Mouse (Mus musculus) lung, postnatal 0 days (tissue): ENCODE measurements around the gene Reps1. TPM values are rescaled to one million over a fixed set of nuclear protein-coding genes. Genes with fewer than 3 reads are reported as not detected.

Experiments
- ATAC-seq: fragments of 200-750 bp; cut with Nextera tagmentation; 2 replicates; pipeline ENCODE4 v1.8.0; 2017; ENCODE audit warnings: moderate library complexity
- DNase-seq: peaks from one replicate; pipeline ENCODE4 v3.0.0-alpha.2; 2016; ENCODE audit warnings: low spot score
- H3K27ac ChIP-seq: fragments of 300-500 bp; sonication (generic); 2 replicates; pipeline ENCODE4 v1.5.1; 2014; ENCODE audit warnings: antibody characterized with exemption, mild to moderate bottlenecking, low read length, mixed read lengths
- H3K27me3 ChIP-seq: fragments of 300-500 bp; sonication (generic); replicated peaks from 2 replicates; pipeline ENCODE4 v1.6.1; 2014; ENCODE audit warnings: low read length, mixed read lengths; ENCODE audit not compliant: insufficient read depth
- H3K36me3 ChIP-seq: fragments of 300-500 bp; sonication (generic); 2 replicates; pipeline ENCODE4 v1.6.1; 2014; ENCODE audit warnings: low read length, mixed read lengths; ENCODE audit not compliant: insufficient read depth
- H3K4me1 ChIP-seq: fragments of 300-500 bp; sonication (generic); 2 replicates; pipeline ENCODE4 v1.6.1; 2014; ENCODE audit warnings: antibody characterized with exemption, low read depth, low read length, mixed read lengths; ENCODE audit not compliant: insufficient read depth
- H3K4me2 ChIP-seq: fragments of 300-500 bp; sonication (generic); replicated peaks from 2 replicates; pipeline ENCODE4 v1.6.1; 2014; ENCODE audit warnings: low read depth, mild to moderate bottlenecking, low read length, moderate library complexity, mixed read lengths
- H3K4me3 ChIP-seq: fragments of 300-500 bp; sonication (generic); 2 replicates; pipeline ENCODE4 v1.5.1; 2014; ENCODE audit warnings: low read depth, low read length
- H3K9ac ChIP-seq: fragments of 300-500 bp; sonication (generic); replicated peaks from 2 replicates; pipeline ENCODE4 v1.6.1; 2014; ENCODE audit warnings: low read depth, mild to moderate bottlenecking
- H3K9me3 ChIP-seq: fragments of 300-500 bp; sonication (generic); 2 replicates; pipeline ENCODE4 v1.6.1; 2016; ENCODE audit warnings: low read length, mixed read lengths
- CTCF ChIP-seq: IDR thresholded peaks from 2 replicates; pipeline ENCODE4 v1.5.1; 2016; ENCODE audit warnings: antibody characterized with exemption, mild to moderate bottlenecking
- EP300 ChIP-seq: IDR thresholded peaks from 2 replicates; pipeline ENCODE4 v1.6.1; 2016; ENCODE audit warnings: antibody characterized with exemption, mild to moderate bottlenecking, control low read depth
- whole genome bisulfite sequencing: fragments of 180-500 bp; shearing (Covaris S2); extraction: QIAGEN DNeasy Blood & Tissue Kit; methylation state at CpG from one replicate; pipeline ENCODE4 v1.1.7; 2014; 5-methylcytosine and 5-hydroxymethylcytosine counted together
- polyA plus RNA-seq: library from polyadenylated mRNA; unstranded; fragments of >200 nt; fragmentation: Nextera tagmentation; extraction: Ambion mirVana; gene quantifications from 2 replicates; pipeline ENCODE4 v1.2.1, GENCODE M21; 2015

Gene Reps1
- polyA plus RNA-seq, 1 experiment from 2014 or later = 10.7 TPM

- no peak overlapping the region for H3K4me3 ChIP-seq
- ATAC-seq (peak; percentile 72), DNase-seq (peak; percentile 34)
- TF ChIP-seq EP300 = peak; percentile 34; the same call in 1 of the 2 replicates
- no peak for TF ChIP-seq CTCF
- no peak overlapping the region for H3K4me2 ChIP-seq
- no peaks in the 10 kb centered on the region for H3K4me1 ChIP-seq
- H3K9ac ChIP-seq = no peak overlapping the region
- no peaks in the 10 kb centered on the region for H3K27me3 ChIP-seq
- no peaks in the 10 kb centered on the region for H3K36me3 ChIP-seq
- WGBS = 23% methylated on average over 5 of the region's 5 CpGs
- no peaks in the 10 kb centered on the region for H3K9me3 ChIP-seq
- H3K27ac ChIP-seq = no peak overlapping the region
These were observed 18.8 kb upstream of the Reps1 start for GRCm38 (mm10) chr10:18036849-18037248.

DNA sequence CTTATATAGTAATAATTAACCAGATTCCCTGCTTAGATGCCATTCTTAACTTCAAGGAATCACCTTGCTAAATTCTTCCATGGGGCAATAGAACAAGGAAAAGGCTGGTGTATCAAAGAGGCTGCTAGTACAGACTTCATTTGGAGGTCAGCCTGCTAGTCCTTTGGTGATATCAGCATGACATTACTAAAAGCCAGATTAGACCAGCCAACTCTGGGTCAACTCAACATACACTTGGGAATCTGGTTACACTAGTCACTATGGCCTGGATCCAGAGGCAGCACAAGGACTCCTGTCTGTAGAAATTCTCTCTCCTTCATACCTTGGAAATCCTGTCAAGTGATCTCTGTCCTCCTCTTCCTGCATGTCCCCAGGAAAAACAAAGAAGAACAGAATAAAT, 9.3 kb upstream of the Reps1 start:
- DNase-seq (no peak), ATAC-seq (no peak)
- Histone ChIP-seq H3K4me3 (no peak overlapping the region), H3K27me3 (no peaks in the 10 kb centered on the region), H3K9ac (no peak overlapping the region), H3K4me2 (no peak overlapping the region), H3K27ac (no peak overlapping the region), H3K4me1 (no peaks in the 10 kb centered on the region), H3K9me3 (no peaks in the 10 kb centered on the region), H3K36me3 (no peaks in the 10 kb centered on the region)
- TF ChIP-seq CTCF = no peak
- no peak for TF ChIP-seq EP300

- TF ChIP-seq CTCF = no peak
- TF ChIP-seq EP300 = peak; percentile 48; the same call in 1 of the 2 replicates
- H3K36me3 ChIP-seq = no peaks in the 10 kb centered on the region
- H3K4me2 ChIP-seq = no peak overlapping the region
- H3K27ac ChIP-seq = no peak overlapping the region
- DNase-seq (no peak), ATAC-seq (no peak)
- H3K4me3 ChIP-seq = no peak overlapping the region
- WGBS = 52% methylated on average over 10 of the region's 10 CpGs
- no peak overlapping the region for H3K9ac ChIP-seq
- H3K4me1 ChIP-seq = no peaks in the 10 kb centered on the region
- no peaks in the 10 kb centered on the region for H3K9me3 ChIP-seq
- no peaks in the 10 kb centered on the region for H3K27me3 ChIP-seq
These were observed 8.1 kb upstream of the Reps1 start for GRCm38 (mm10) chr10:18047380-18048146.

- H3K4me1 ChIP-seq = peaks cover 17% of the 10 kb centered on the region; the same call in 1 of the 2 replicates
- 2% methylated on average over 43 of the region's 61 CpGs for WGBS
- TF ChIP-seq EP300 (no peak), CTCF (peak; percentile 62)
These were observed 509 bp upstream of the Reps1 start for GRCm38 (mm10) chr10:18055009-18055695.

DNA sequence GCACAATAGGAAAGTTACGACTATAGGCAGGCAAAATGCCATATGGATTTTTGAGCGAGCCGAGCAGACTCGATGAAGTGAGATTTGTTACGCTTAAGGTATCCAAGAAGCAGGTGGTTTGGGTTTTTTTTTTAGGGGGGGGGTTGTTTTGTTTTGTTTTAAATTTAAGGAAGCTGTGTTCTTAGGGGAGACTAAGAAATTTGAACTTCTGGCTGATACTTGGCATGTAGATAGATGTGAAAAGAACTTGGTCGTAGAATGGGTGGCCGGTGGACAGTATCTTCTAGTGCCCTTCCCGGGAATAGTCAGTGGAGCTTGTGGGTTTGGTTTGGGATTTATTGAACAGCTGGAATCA, 707 bp downstream of the Reps1 start:
- no peaks in the 10 kb centered on the region for H3K9me3 ChIP-seq
- H3K27me3 ChIP-seq = no peaks in the 10 kb centered on the region
- peak overlapping the region; percentile 93; the same call in 1 of the 2 replicates for H3K27ac ChIP-seq
- H3K36me3 ChIP-seq = no peaks in the 10 kb centered on the region
- ATAC-seq = no peak
- no peak for DNase-seq
- peak overlapping the region; percentile 96 for H3K4me3 ChIP-seq
- H3K9ac ChIP-seq = peak overlapping the region; percentile 90
- peak overlapping the region; percentile 97 for H3K4me2 ChIP-seq
- WGBS = under 1% methylated on average over 8 of the region's 8 CpGs
- TF ChIP-seq CTCF (no peak), EP300 (no peak)
- H3K4me1 ChIP-seq = peaks cover 17% of the 10 kb centered on the region; the same call in 1 of the 2 replicates

More at GRCm38 (mm10) chr10:18055009-18055695, 509 bp upstream of the Reps1 start:
- Histone ChIP-seq H3K36me3 (no peaks in the 10 kb centered on the region), H3K4me2 (peak overlapping the region; percentile 97), H3K27ac (peak overlapping the region; percentile 93), H3K27me3 (no peaks in the 10 kb centered on the region), H3K9me3 (no peaks in the 10 kb centered on the region), H3K4me3 (peak overlapping the region; percentile 96), H3K9ac (peak overlapping the region; percentile 90)
- ATAC-seq (peak; percentile 98), DNase-seq (peak; percentile 95)

- 83% methylated on average over 9 of the region's 9 CpGs for WGBS
- Histone ChIP-seq H3K27me3 (no peaks in the 10 kb centered on the region), H3K4me2 (no peak overlapping the region), H3K4me1 (peaks cover 17% of the 10 kb centered on the region; the same call in 1 of the 2 replicates), H3K9me3 (no peaks in the 10 kb centered on the region), H3K27ac (no peak overlapping the region), H3K9ac (no peak overlapping the region), H3K36me3 (no peaks in the 10 kb centered on the region), H3K4me3 (no peak overlapping the region)
- TF ChIP-seq CTCF (no peak), EP300 (no peak)
- DNase-seq (no peak), ATAC-seq (no peak)
These were observed 3.1 kb downstream of the Reps1 start for GRCm38 (mm10) chr10:18058681-18059338.
